Mouse (Mus musculus) CH12.LX (cell line): Measurements from ENCODE around the gene Bri3. TPM values are rescaled to one million over a fixed set of nuclear protein-coding genes. Genes with fewer than 3 reads are reported as not detected.

Source experiments
- DNase-seq: peaks from one replicate; pipeline ENCODE4 v3.0.0-alpha.2; 2013; ENCODE audit errors: extremely low read depth
- H3K27ac ChIP-seq: 2 replicates; pipeline ENCODE4 v1.5.1; 2012; ENCODE audit warnings: low read depth, mild to moderate bottlenecking, control low read depth, moderate library complexity; ENCODE audit not compliant: insufficient read depth
- H3K27me3 ChIP-seq: replicated peaks from 2 replicates; pipeline ENCODE3; 2012; ENCODE audit warnings: inconsistent platforms
- H3K36me3 ChIP-seq, 2 experiments: replicated peaks in 1 of 2; 2 replicates each; pipeline versions ENCODE3 to v1.6.1; 2012; ENCODE audit warnings: inconsistent platforms in 1 of 2, low read length in 1 of 2, mild to moderate bottlenecking in 1 of 2, mixed read lengths in 1 of 2, moderate library complexity in 1 of 2; ENCODE audit not compliant: control insufficient read depth in 1 of 2, insufficient read depth in 1 of 2
- H3K4me1 ChIP-seq, 2 experiments: 2 replicates each; pipeline ENCODE4 v1.6.1; 2012; ENCODE audit warnings: inconsistent platforms in 1 of 2, moderate library complexity in 1 of 2; ENCODE audit not compliant: insufficient read depth in 2 of 2, control insufficient read depth in 1 of 2
- H3K4me2 ChIP-seq: 2 replicates; pipeline ENCODE4 v1.6.1; 2012; ENCODE audit warnings: low read depth, mild to moderate bottlenecking, control low read depth; ENCODE audit not compliant: poor library complexity, insufficient read depth, severe bottlenecking
- H3K4me3 ChIP-seq, 3 experiments: fragments of 150-350 bp in 1 of 3; sonication (generic) in 1 of 3; replicated peaks in 1 of 3; 2 replicates each; pipeline versions ENCODE3 to v1.5.1; 2011 to 2012; ENCODE audit warnings: low read depth in 2 of 3, low read length in 2 of 3, mild to moderate bottlenecking in 2 of 3, moderate library complexity in 2 of 3, control low read depth in 1 of 3, improper control_type of control experiment in 1 of 3, inconsistent platforms in 1 of 3, mixed read lengths in 1 of 3; ENCODE audit not compliant: poor library complexity in 1 of 3
- H3K79me2 ChIP-seq: replicated peaks from 2 replicates; pipeline ENCODE4 v1.6.1; 2012; ENCODE audit warnings: mild to moderate bottlenecking, moderate library complexity; ENCODE audit not compliant: control insufficient read depth, poor library complexity, insufficient read depth, severe bottlenecking; ENCODE audit errors: extremely low read depth
- H3K9ac ChIP-seq: 2 replicates; pipeline ENCODE4 v1.6.1; 2012; ENCODE audit warnings: low read depth, mild to moderate bottlenecking, control low read depth, moderate library complexity; ENCODE audit not compliant: insufficient read depth
- H3K9me3 ChIP-seq: replicated peaks from 2 replicates; pipeline ENCODE3; 2012; ENCODE audit warnings: low read length, inconsistent platforms, mixed read lengths
- CHD2 ChIP-seq: IDR thresholded peaks from 2 replicates; pipeline ENCODE4 v1.6.1; 2011; ENCODE audit warnings: low read length, improper control_type of control experiment
- E2F4 ChIP-seq: IDR thresholded peaks from 2 replicates; pipeline ENCODE4 v1.6.1; 2011; ENCODE audit warnings: low read depth, low read length, improper control_type of control experiment; ENCODE audit not compliant: insufficient replicate concordance
- ELF1 ChIP-seq: IDR thresholded peaks from 2 replicates; pipeline ENCODE4 v1.6.1; 2014; ENCODE audit warnings: low read depth, mild to moderate bottlenecking, inconsistent platforms, low read length, improper control_type of control experiment
- EP300 ChIP-seq: IDR thresholded peaks from 2 replicates; pipeline ENCODE4 v1.6.1; 2011; ENCODE audit warnings: low read length, improper control_type of control experiment
- ETS1 ChIP-seq: conservative IDR thresholded peaks from 2 replicates; pipeline ENCODE4 v1.6.1; 2012; ENCODE audit warnings: low read depth, mild to moderate bottlenecking, inconsistent platforms, low read length, improper control_type of control experiment, moderate library complexity
- GABPA ChIP-seq: IDR thresholded peaks from 2 replicates; pipeline ENCODE4 v1.6.1; 2012; ENCODE audit warnings: low read depth, low read length, improper control_type of control experiment, inconsistent platforms; ENCODE audit not compliant: insufficient replicate concordance
- JUN ChIP-seq: IDR thresholded peaks from 2 replicates; pipeline ENCODE4 v1.6.1; 2011; ENCODE audit warnings: low read depth, mild to moderate bottlenecking, low read length, improper control_type of control experiment, moderate library complexity; ENCODE audit not compliant: insufficient read depth
- JUND ChIP-seq: conservative IDR thresholded peaks from 2 replicates; pipeline ENCODE4 v1.6.1; 2011; ENCODE audit warnings: low read depth, low read length, improper control_type of control experiment
- KAT2A ChIP-seq: IDR thresholded peaks from 2 replicates; pipeline ENCODE4 v1.6.1; 2012; ENCODE audit warnings: low read length, improper control_type of control experiment, inconsistent platforms; ENCODE audit not compliant: insufficient replicate concordance
- MAFK ChIP-seq: IDR thresholded peaks from 2 replicates; pipeline ENCODE4 v1.6.1; 2011; ENCODE audit warnings: low read length, improper control_type of control experiment; ENCODE audit not compliant: insufficient replicate concordance
- MAX ChIP-seq: IDR thresholded peaks from 2 replicates; pipeline ENCODE4 v1.6.1; 2011; ENCODE audit warnings: low read length, improper control_type of control experiment
- MAZ ChIP-seq: IDR thresholded peaks from 2 replicates; pipeline ENCODE4 v1.6.1; 2012; ENCODE audit warnings: low read depth, mild to moderate bottlenecking, inconsistent platforms, low read length, improper control_type of control experiment, moderate library complexity
- MEF2A ChIP-seq: IDR thresholded peaks from 2 replicates; pipeline ENCODE4 v1.6.1; 2014; ENCODE audit warnings: low read depth, mild to moderate bottlenecking, inconsistent platforms, low read length, improper control_type of control experiment, borderline replicate concordance
- MYC ChIP-seq: IDR thresholded peaks from 2 replicates; pipeline ENCODE4 v1.6.1; 2011; ENCODE audit warnings: low read depth, mild to moderate bottlenecking, improper control_type of control experiment, low read length
- NRF1 ChIP-seq: IDR thresholded peaks from 2 replicates; pipeline ENCODE4 v1.6.1; 2014; ENCODE audit warnings: low read depth, mild to moderate bottlenecking, inconsistent platforms, low read length, improper control_type of control experiment, moderate library complexity
- PAX5 ChIP-seq: IDR thresholded peaks from 2 replicates; pipeline ENCODE4 v1.6.1; 2012; ENCODE audit warnings: low read length, inconsistent platforms, mixed read lengths
- POLR2A ChIP-seq: IDR thresholded peaks from 2 replicates; pipeline ENCODE4 v1.6.1; 2011; ENCODE audit warnings: low read depth, mild to moderate bottlenecking, improper control_type of control experiment, low read length
- RCOR1 ChIP-seq: conservative IDR thresholded peaks from 2 replicates; pipeline ENCODE4 v1.6.1; 2012; ENCODE audit warnings: low read depth, mild to moderate bottlenecking, inconsistent platforms, low read length, improper control_type of control experiment
- SMC3 ChIP-seq: IDR thresholded peaks from 2 replicates; pipeline ENCODE4 v1.6.1; 2011; ENCODE audit warnings: low read depth, low read length, improper control_type of control experiment
- TBP ChIP-seq: conservative IDR thresholded peaks from 2 replicates; pipeline ENCODE4 v1.6.1; 2011; ENCODE audit warnings: low read depth, low read length, improper control_type of control experiment
- TCF12 ChIP-seq: IDR thresholded peaks from 2 replicates; pipeline ENCODE4 v1.6.1; 2014; ENCODE audit warnings: low read depth, mild to moderate bottlenecking, inconsistent platforms, low read length, improper control_type of control experiment
- UBTF ChIP-seq: IDR thresholded peaks from 2 replicates; pipeline ENCODE4 v1.6.1; 2012; ENCODE audit warnings: low read depth, mild to moderate bottlenecking, inconsistent platforms, low read length, improper control_type of control experiment, moderate library complexity
- USF2 ChIP-seq: conservative IDR thresholded peaks from 2 replicates; pipeline ENCODE4 v1.6.1; 2011; ENCODE audit warnings: low read depth, low read length, improper control_type of control experiment
- ZC3H11A ChIP-seq: IDR thresholded peaks from 2 replicates; pipeline ENCODE4 v1.6.1; 2012; ENCODE audit warnings: low read depth, mild to moderate bottlenecking, inconsistent platforms, low read length, improper control_type of control experiment
- ZKSCAN1 ChIP-seq: IDR thresholded peaks from 2 replicates; pipeline ENCODE4 v1.6.1; 2012; ENCODE audit warnings: low read depth, inconsistent platforms, low read length, improper control_type of control experiment, borderline replicate concordance
- ZMIZ1 ChIP-seq: IDR thresholded peaks from 2 replicates; pipeline ENCODE4 v1.6.1; 2012; ENCODE audit warnings: low read depth, mild to moderate bottlenecking, inconsistent platforms, low read length, improper control_type of control experiment
- dilution Hi-C: fragments of 300-500 bp; cut with MboI; formaldehyde crosslinking; loops from 2 replicates; pipeline ENCODE4 v1.14.3; 2020; ENCODE audit warnings: low sequenced_read_pairs; ENCODE audit not compliant: extremely low pct_unique_long_range_greater_than_20kb, extremely low pct_ligation_motif_present
- in situ Hi-C: fragments of 300-500 bp; cut with MboI; formaldehyde crosslinking; loops from 3 replicates; pipeline ENCODE4 v1.14.3; 2019; ENCODE audit warnings: low sequenced_read_pairs, low pct_ligation_motif_present, low pct_unique_long_range_greater_than_20kb, mixed read lengths
- polyA plus RNA-seq: library from polyadenylated mRNA; unstranded; fragments of >175 nt; gene quantifications from 2 replicates; pipeline ENCODE4 v1.2.1, GENCODE M21; 2012; ENCODE audit warnings: low read depth; ENCODE audit not compliant: insufficient read length
- total RNA-seq, 2 experiments: library from RNA; depleted of rRNA; stranded (reverse); fragments of 300-350 nt in 1 of 2; fragments of >200 nt in 1 of 2; gene quantifications; 2 replicates each; pipeline ENCODE4 v1.2.3; 2012 to 2014

Bri3 gene
- total and polyA plus RNA-seq, 3 experiments, result 9.3 to 41.7 (median 20.3) TPM

- H3K9ac ChIP-seq, result no peak overlapping the region
- in situ Hi-C loops (no loop called here), dilution Hi-C loops (no loop called here)
- no peaks in the 10 kb centered on the region for H3K36me3 ChIP-seq
- no peak overlapping the region for H3K4me3 ChIP-seq
- no peak for TF ChIP-seq UBTF
- no peaks in the 10 kb centered on the region for H3K79me2 ChIP-seq
- no peaks in the 10 kb centered on the region for H3K4me1 ChIP-seq
- DNase-seq, result no peak
- H3K4me2 ChIP-seq, result no peak overlapping the region
- H3K27me3 ChIP-seq, result peaks cover 48% of the 10 kb centered on the region
- H3K27ac ChIP-seq, result no peak overlapping the region
- H3K9me3 ChIP-seq, result peaks cover 11% of the 10 kb centered on the region
Measured at GRCm38 (mm10) chr5:144479677-144480171, 235.5 kb downstream of the Bri3 start.

GRCm38 (mm10) chr5:144483659-144484375 is 239.6 kb downstream of the Bri3 start:
- dilution Hi-C loops, result no loop called here
- H3K9me3 ChIP-seq, result peaks cover 10% of the 10 kb centered on the region

DNA sequence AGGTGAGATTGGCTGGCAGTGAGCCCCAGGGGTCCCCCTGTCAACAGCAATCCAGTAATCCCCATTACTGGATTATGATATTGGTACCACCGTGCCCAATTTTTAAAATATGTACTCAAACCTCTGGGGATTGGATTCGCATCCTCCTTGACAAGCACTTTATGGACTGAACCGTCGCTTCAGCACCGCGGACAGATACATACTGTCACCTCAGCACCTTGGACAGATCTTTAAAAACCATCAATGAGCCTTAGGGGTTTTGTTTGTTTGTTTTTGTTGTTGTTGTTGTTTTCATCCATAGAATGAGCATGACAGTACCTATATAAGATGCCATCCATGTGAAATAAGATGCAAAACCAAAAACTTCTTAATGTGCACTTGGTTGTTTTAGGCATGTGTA is 247.1 kb downstream of the Bri3 start:
- Histone ChIP-seq H3K9me3 (peaks cover 9% of the 10 kb centered on the region), H3K4me2 (no peak overlapping the region), H3K4me1 (no peaks in the 10 kb centered on the region; a peak in 1 of 4 replicates), H3K79me2 (no peaks in the 10 kb centered on the region), H3K27me3 (peaks cover 17% of the 10 kb centered on the region), H3K27ac (no peak overlapping the region), H3K4me3 (no peak overlapping the region), H3K9ac (no peak overlapping the region), H3K36me3 (no peaks in the 10 kb centered on the region)
- no peak for TF ChIP-seq MAZ
- TF ChIP-seq MYC, result no peak
- no peak for TF ChIP-seq ZMIZ1
- no peak for TF ChIP-seq MAX
- TF ChIP-seq NRF1, result no peak
- no peak for TF ChIP-seq EP300
- TF ChIP-seq MEF2A, result no peak
- TF ChIP-seq POLR2A, result no peak
- no peak for TF ChIP-seq TBP
- TF ChIP-seq SMC3, result no peak
- in situ Hi-C loops, result no loop called here
- dilution Hi-C loops, result no loop called here
- no peak for DNase-seq

More at GRCm38 (mm10) chr5:144483659-144484375, 239.6 kb downstream of the Bri3 start:
- Histone ChIP-seq H3K36me3 (no peaks in the 10 kb centered on the region), H3K27ac (no peak overlapping the region), H3K27me3 (peaks cover 58% of the 10 kb centered on the region), H3K4me1 (no peaks in the 10 kb centered on the region), H3K4me3 (no peak overlapping the region), H3K9ac (no peak overlapping the region), H3K79me2 (no peaks in the 10 kb centered on the region), H3K4me2 (no peak overlapping the region)
- TF ChIP-seq E2F4 (no peak), PAX5 (no peak), KAT2A (no peak), TCF12 (no peak), ZMIZ1 (no peak), ELF1 (no peak), ETS1 (no peak), ZKSCAN1 (no peak), MAZ (no peak), MAFK (no peak), CHD2 (no peak), MAX (no peak), JUN (no peak), ZC3H11A (no peak), POLR2A (no peak), RCOR1 (no peak), JUND (no peak), USF2 (no peak), GABPA (no peak), MYC (no peak)
- in situ Hi-C loops, result no loop called here
- DNase-seq, result no peak
